13 mouse cellular contexts compared by ENCODE assay signal in the genomic region with DNA sequence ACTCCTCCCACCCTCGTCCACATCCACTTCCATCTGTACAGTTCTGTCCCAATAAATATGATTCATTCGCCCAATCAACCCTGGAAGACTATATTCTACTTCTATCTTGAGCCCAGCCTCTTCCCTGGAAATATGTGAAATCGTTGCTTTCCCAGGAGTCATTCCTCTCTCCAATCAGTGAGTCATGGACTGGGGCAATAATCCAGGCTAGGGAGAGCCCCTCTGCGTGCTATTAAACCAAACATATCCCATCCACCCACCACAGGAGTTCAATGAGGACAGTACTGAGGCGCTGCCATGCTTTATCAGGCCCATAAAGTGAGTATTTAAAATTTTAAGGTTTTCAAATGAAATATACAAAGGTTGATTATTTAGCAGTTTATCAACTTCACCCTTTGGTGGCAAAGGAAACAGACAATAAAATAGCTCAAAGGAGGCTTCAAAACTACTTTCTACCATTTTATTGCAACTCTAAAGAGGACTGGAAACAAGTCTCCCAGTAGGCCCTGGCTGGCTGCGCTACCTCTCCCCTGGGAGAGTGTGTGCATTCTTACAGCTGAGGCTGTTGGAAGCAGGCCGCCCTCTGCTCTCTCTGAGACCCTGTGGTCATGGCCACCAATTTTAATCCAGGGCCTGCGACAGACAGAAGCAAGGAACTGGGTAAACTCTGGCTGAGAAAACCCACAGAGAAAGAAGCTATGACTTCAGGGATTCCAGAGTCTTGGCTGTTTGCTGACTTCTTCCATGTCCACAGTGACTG.
DNase-seq lines count a peak whose midpoint lies in the region; ATAC-seq and TF ChIP-seq lines count a peak whose summit lies in the region.
"Had no signal": no experiment of that assay in that cellular context is flagged by ENCODE, and none has a peak within 500 bp of the region (broad histone marks: within the 10 kb centered on the region; RNA-seq: fewer than 3 reads in every experiment).

No protein-coding gene starts in this region.

- peak; percentile 43 to 48 for DNase-seq in heart, adult 2 months
- peak; percentile 20 for DNase-seq in urinary bladder, postnatal 14 days (ENCODE audit: low spot score)
- DNase-seq in urinary bladder, postnatal 10 days (ENCODE audit: low spot score): no peak
- peak; percentile 41 to 53 for DNase-seq in heart, postnatal 10 days
- no peak for DNase-seq in neural tube, embryonic 10.5 days (ENCODE audit: extremely low spot score, low spot score)
- no peak for DNase-seq in thymus, adult 18-20 months
- DNase-seq: cerebellum, adult 18-20 months; lung, postnatal 10 days had no signal

- no peaks in the 10 kb centered on the region for H3K27me3 ChIP-seq in heart, adult 2 months (ENCODE audit: control insufficient read depth, insufficient read depth, low read length)
- H3K27me3 ChIP-seq in heart, embryonic 12.5 days (replicated peaks): no peaks in the 10 kb centered on the region
- H3K27me3 ChIP-seq: forebrain, embryonic 12.5 days; limb, embryonic 12.5 days; neural tube, embryonic 13.5 days had no signal

- no peak for TF ChIP-seq CTCF in heart, adult 2 months (IDR thresholded peaks at IDR 0.05)

- H3K9me3 ChIP-seq in heart, embryonic 12.5 days (replicated peaks): no peaks in the 10 kb centered on the region
- H3K9me3 ChIP-seq: forebrain, embryonic 12.5 days; limb, embryonic 12.5 days; neural tube, embryonic 13.5 days had no signal

- no peak overlapping the region for H3K27ac ChIP-seq in heart, adult 2 months
- no peak overlapping the region for H3K27ac ChIP-seq in heart, embryonic 12.5 days (ENCODE audit: poor library complexity, severe bottlenecking)
- H3K27ac ChIP-seq: forebrain, embryonic 12.5 days; limb, embryonic 12.5 days; liver, embryonic 14.5 days; neural tube, embryonic 13.5 days had no signal

- H3K4me2 ChIP-seq in heart, embryonic 12.5 days: no peak overlapping the region
- H3K4me2 ChIP-seq: forebrain, embryonic 12.5 days; limb, embryonic 12.5 days; neural tube, embryonic 13.5 days had no signal

- H3K4me1 ChIP-seq in heart, adult 2 months (ENCODE audit: control insufficient read depth, insufficient read depth, low read length): no peaks in the 10 kb centered on the region
- H3K4me1 ChIP-seq in heart, embryonic 12.5 days (replicated peaks): no peaks in the 10 kb centered on the region
- H3K4me1 ChIP-seq: forebrain, embryonic 12.5 days; neural tube, embryonic 13.5 days had no signal

- H3K9ac ChIP-seq in heart, adult 2 months (ENCODE audit: low read depth, low read length): no peak overlapping the region
- no peak overlapping the region for H3K9ac ChIP-seq in heart, embryonic 12.5 days
- H3K9ac ChIP-seq: forebrain, embryonic 12.5 days; limb, embryonic 12.5 days; liver, embryonic 14.5 days; neural tube, embryonic 13.5 days had no signal

- WGBS in heart, adult 2 months: 59% methylated on average over 8 of the region's 8 CpGs
- WGBS in heart, embryonic 12.5 days: 76% methylated on average over 8 of the region's 8 CpGs

- intact Hi-C loops in heart, adult 2 months (cut with DNase I): no loop called here
- intact Hi-C loops in heart, postnatal 10 days (cut with DNase I): no loop called here

- no peak overlapping the region for H3K4me3 ChIP-seq in heart, adult 2 months
- no peak overlapping the region for H3K4me3 ChIP-seq in heart, embryonic 12.5 days
- H3K4me3 ChIP-seq: forebrain, embryonic 12.5 days; limb, embryonic 12.5 days; neural tube, embryonic 13.5 days had no signal

- no peak for TF ChIP-seq EP300 in heart, adult 2 months (IDR thresholded peaks at IDR 0.05; ENCODE audit: insufficient read depth, low read depth, low read length)

- TF ChIP-seq POLR2A in heart, adult 2 months (IDR thresholded peaks at IDR 0.05; ENCODE audit: insufficient read depth, low read depth, low read length): no peak

- no peaks in the 10 kb centered on the region for H3K79me2 ChIP-seq in heart, adult 2 months (replicated peaks; ENCODE audit: control insufficient read depth, insufficient read depth, low read length)

- H3K36me3 ChIP-seq in heart, adult 2 months (ENCODE audit: control insufficient read depth, insufficient read depth, low read length): no peaks in the 10 kb centered on the region
- no peaks in the 10 kb centered on the region for H3K36me3 ChIP-seq in heart, embryonic 12.5 days
- H3K36me3 ChIP-seq: forebrain, embryonic 12.5 days; limb, embryonic 12.5 days; neural tube, embryonic 13.5 days had no signal

- ATAC-seq in heart, embryonic 12.5 days (ENCODE audit: insufficient number of reproducible peaks, low FRiP score): no peak

Comparison
In these comparisons a context has a peak if more than half of its experiments do, and no peak if none do; other contexts are left out.
1. DNase-seq: peak in heart, adult 2 months (2 of 2), urinary bladder, postnatal 14 days (single experiment) and heart, postnatal 10 days (2 of 2); none in urinary bladder, postnatal 10 days (single experiment), neural tube, embryonic 10.5 days (single experiment) and thymus, adult 18-20 months (0 of 2).